Comparison of ENCODE assay signal across 36 mouse cellular contexts in genomic region chr7:14525280-14525679, GRCm38 (mm10). TPM values are rescaled to one million over a fixed set of nuclear protein-coding genes. Genes with fewer than 3 reads are reported as not detected.
DNase-seq lines count a peak whose midpoint lies in the region; ATAC-seq and TF ChIP-seq lines count a peak whose summit lies in the region.
"Had no signal": no experiment of that assay in that cellular context is flagged by ENCODE, and none has a peak within 500 bp of the region (broad histone marks: within the 10 kb centered on the region; RNA-seq: fewer than 3 reads in every experiment).

No protein-coding gene starts in this region.

- no peaks in the 10 kb centered on the region for H3K27me3 ChIP-seq in liver, adult 2 months (ENCODE audit: control insufficient read depth, insufficient read depth, low read length)
- no peaks in the 10 kb centered on the region for H3K27me3 ChIP-seq in liver, embryonic 14.5 days (ENCODE audit: control insufficient read depth, insufficient read depth, low read length)
- H3K27me3 ChIP-seq in liver, postnatal 0 days (ENCODE audit: insufficient read depth, low read length) = no peaks in the 10 kb centered on the region
- H3K27me3 ChIP-seq: CH12.LX; embryonic facial prominence, embryonic 13.5 days; forebrain, embryonic 12.5 days; forebrain, embryonic 15.5 days; hindbrain, embryonic 12.5 days; hindbrain, embryonic 15.5 days; Patski had no signal

- H3K27ac ChIP-seq in liver, adult 2 months (replicated peaks; ENCODE audit: insufficient read depth, low read depth, low read length) = peak overlapping the region; percentile 100
- H3K27ac ChIP-seq in liver, embryonic 14.5 days = no peak overlapping the region
- peak overlapping the region; percentile 84 for H3K27ac ChIP-seq in liver, postnatal 0 days (ENCODE audit: low read depth)
- no peak overlapping the region for H3K27ac ChIP-seq in left cerebral cortex, adult 2 months
- H3K27ac ChIP-seq: embryonic facial prominence, embryonic 10.5 days; embryonic facial prominence, embryonic 13.5 days; forebrain, embryonic 12.5 days; forebrain, embryonic 15.5 days; hindbrain, embryonic 12.5 days; hindbrain, embryonic 15.5 days had no signal

- peak; percentile 83 for ATAC-seq in liver, embryonic 14.5 days (ENCODE audit: insufficient read depth)
- peak; percentile 99 for ATAC-seq in liver, postnatal 0 days
- ATAC-seq: forebrain, embryonic 15.5 days; Patski had no signal

- H3K9me3 ChIP-seq in liver, embryonic 14.5 days (ENCODE audit: control insufficient read depth, low read length) = no peaks in the 10 kb centered on the region
- no peaks in the 10 kb centered on the region for H3K9me3 ChIP-seq in liver, postnatal 0 days (ENCODE audit: low read length)
- H3K9me3 ChIP-seq: G1E had no signal

- peaks cover 4% of the 10 kb centered on the region; the same call in 1 of the 2 replicates for H3K79me2 ChIP-seq in liver, adult 2 months (ENCODE audit: control insufficient read depth, insufficient read depth, low read length)

- no peak for TF ChIP-seq EP300 in liver, embryonic 14.5 days (IDR thresholded peaks at IDR 0.05; ENCODE audit: low read depth)
- TF ChIP-seq EP300 in liver, postnatal 0 days (IDR thresholded peaks at IDR 0.05; ENCODE audit: low read depth) = peak; percentile 88

- H3K36me3 ChIP-seq in liver, adult 2 months (ENCODE audit: control insufficient read depth, insufficient read depth, low read length) = peaks cover 37% of the 10 kb centered on the region
- H3K36me3 ChIP-seq in liver, embryonic 14.5 days (replicated peaks; ENCODE audit: control insufficient read depth, insufficient read depth, low read depth) = no peaks in the 10 kb centered on the region
- no peaks in the 10 kb centered on the region for H3K36me3 ChIP-seq in liver, postnatal 0 days (replicated peaks; ENCODE audit: insufficient read depth, low read length)
- H3K36me3 ChIP-seq: embryonic facial prominence, embryonic 10.5 days; embryonic facial prominence, embryonic 13.5 days; forebrain, embryonic 12.5 days; forebrain, embryonic 15.5 days; G1E; hindbrain, embryonic 12.5 days; hindbrain, embryonic 15.5 days had no signal

- 9% methylated on average over 1 of the region's 1 CpGs for WGBS in liver, adult 2 months
- 46% methylated on average over 1 of the region's 1 CpGs for WGBS in liver, embryonic 14.5 days (ENCODE audit: insufficient replicate concordance)
- WGBS in liver, postnatal 0 days (ENCODE audit: insufficient replicate concordance) = 36% methylated on average over 1 of the region's 1 CpGs

- intact Hi-C loops in left cerebral cortex, adult 2 months (cut with DNase I) = no loop called here

- no peak overlapping the region for H3K4me3 ChIP-seq in liver, adult 2 months (ENCODE audit: insufficient read depth, low read depth, low read length)
- no peak overlapping the region for H3K4me3 ChIP-seq in liver, embryonic 14.5 days (ENCODE audit: insufficient read depth in 1 of 2, low read depth in 2 of 2, low read length in 2 of 2)
- H3K4me3 ChIP-seq in liver, postnatal 0 days (ENCODE audit: low read depth, low read length) = no peak overlapping the region
- H3K4me3 ChIP-seq in left cerebral cortex, adult 2 months = no peak overlapping the region
- H3K4me3 ChIP-seq: embryonic facial prominence, embryonic 10.5 days; embryonic facial prominence, embryonic 13.5 days; erythroblast, embryonic 14.5 days; forebrain, embryonic 12.5 days; forebrain, embryonic 15.5 days; hindbrain, embryonic 12.5 days; hindbrain, embryonic 15.5 days had no signal

- DNase-seq in liver, adult 2 months (ENCODE audit: extremely low read depth, low read depth, low spot score) = peak; percentile 100
- DNase-seq in liver = no peak
- peak in 2 of 3 experiments; percentile 2 to 9 for DNase-seq in liver, embryonic 14.5 days (ENCODE audit: low read depth in 3 of 3, low spot score in 3 of 3)
- peak; percentile 34 for DNase-seq in liver, postnatal 0 days
- no peak for DNase-seq in gastrocnemius, postnatal 25 days
- DNase-seq in left cerebral cortex, adult 2 months (ENCODE audit: extremely low spot score in 1 of 2, low spot score in 2 of 2) = no peak
- DNase-seq: adrenal gland, postnatal 25 days; B cell, adult 2 months; cerebellum, adult 11-12 months; cerebellum, adult 8-10 months; cerebellum, postnatal 10 days; cerebellum, postnatal 36 days; embryo, embryonic 11 days; gastrocnemius, postnatal 10 days; heart, adult 11 months had no signal

- no peak for TF ChIP-seq POLR2A in liver, adult 2 months (IDR thresholded peaks at IDR 0.05; ENCODE audit: extremely low read depth, insufficient read depth, low read length)

- H3K9ac ChIP-seq in liver, adult 2 months (ENCODE audit: low read depth, low read length) = peak overlapping the region; percentile 47
- H3K9ac ChIP-seq in liver, embryonic 14.5 days (replicated peaks) = no peak overlapping the region
- H3K9ac ChIP-seq in liver, postnatal 0 days (replicated peaks) = no peak overlapping the region
- H3K9ac ChIP-seq: embryonic facial prominence, embryonic 13.5 days; forebrain, embryonic 12.5 days; forebrain, embryonic 15.5 days; hindbrain, embryonic 12.5 days; hindbrain, embryonic 15.5 days had no signal

- H3K4me2 ChIP-seq in liver, embryonic 14.5 days (ENCODE audit: low read depth) = no peak overlapping the region
- H3K4me2 ChIP-seq in liver, postnatal 0 days (ENCODE audit: low read depth, low read length) = no peak overlapping the region
- H3K4me2 ChIP-seq: embryonic facial prominence, embryonic 13.5 days; forebrain, embryonic 12.5 days; forebrain, embryonic 15.5 days; heart, embryonic 11.5 days; hindbrain, embryonic 12.5 days; hindbrain, embryonic 15.5 days had no signal

- H3K4me1 ChIP-seq in liver, adult 2 months (ENCODE audit: control insufficient read depth, insufficient read depth, low read length) = peaks cover 35% of the 10 kb centered on the region
- no peaks in the 10 kb centered on the region; a peak in 1 of 4 replicates for H3K4me1 ChIP-seq in liver, embryonic 14.5 days (replicated peaks; ENCODE audit: control insufficient read depth in 2 of 2, insufficient read depth in 2 of 2, low read length in 1 of 2)
- H3K4me1 ChIP-seq in liver, postnatal 0 days (ENCODE audit: insufficient read depth) = no peaks in the 10 kb centered on the region
- H3K4me1 ChIP-seq: embryonic facial prominence, embryonic 10.5 days; embryonic facial prominence, embryonic 13.5 days; forebrain, embryonic 12.5 days; forebrain, embryonic 15.5 days; hindbrain, embryonic 12.5 days; hindbrain, embryonic 15.5 days had no signal

- no peak for TF ChIP-seq CTCF in liver, adult 2 months (IDR thresholded peaks at IDR 0.05; ENCODE audit: low read depth, low read length)
- no peak for TF ChIP-seq CTCF in liver, embryonic 14.5 days (IDR thresholded peaks at IDR 0.05; ENCODE audit: low read depth)
- no peak for TF ChIP-seq CTCF in liver, postnatal 0 days (IDR thresholded peaks at IDR 0.05; ENCODE audit: low read depth)
- no peak for TF ChIP-seq CTCF in left cerebral cortex, adult 2 months (IDR thresholded peaks at IDR 0.05)

RNA-seq across cellular contexts. Expression of gene Sult2a7, which starts 31.2 kb away (rescaled TPM):
- total RNA-seq in liver, adult 2 months (2014; rRNA removed) = 3.1 and 25.4 TPM in 2 replicates
- 0.70 and 6.6 TPM in 2 replicates for polyA plus RNA-seq in liver, adult 2 months (2012; rRNA removed)
- polyA plus RNA-seq in liver, embryonic 14.5 days (2012; rRNA removed) = not detected in 2 replicates
- not detected in 2 replicates for polyA plus RNA-seq in liver, embryonic 14.5 days (2014; fragmentation: Nextera tagmentation; extraction: Ambion mirVana)
- not detected in 2 replicates for polyA plus RNA-seq in liver, postnatal 0 days (2015; fragmentation: Nextera tagmentation; extraction: Ambion mirVana)
- not detected for total RNA-seq in gastrocnemius, postnatal 25 days (2021)
- not detected for total RNA-seq in left cerebral cortex, adult 2 months (2021)
- total RNA-seq: adrenal gland, adult 18-20 months; adrenal gland, postnatal 25 days; CH12.LX; G1E; gastrocnemius, adult 18-20 months; gastrocnemius, postnatal 10 days; gastrocnemius, postnatal 4 days; heart, adult 8-10 months; heart, postnatal 25 days; hematopoietic stem cell, adult 5-6 weeks had no signal
- polyA plus RNA-seq: brain, embryonic 14.5 days; cortical plate, adult 2 months; embryonic facial prominence, embryonic 10.5 days; embryonic facial prominence, embryonic 13.5 days; erythroblast, embryonic 14.5 days; forebrain, embryonic 12.5 days; forebrain, embryonic 15.5 days; G1E; heart, embryonic 11.5 days; heart, embryonic 14.5 days; heart, postnatal 0 days; hindbrain, embryonic 12.5 days; hindbrain, embryonic 15.5 days; Patski had no signal

RNA-seq across cellular contexts. Expression of gene Vmn1r90, which starts 38.0 kb away (rescaled TPM):
- total RNA-seq in liver, adult 2 months (2014; rRNA removed) = under 0.01 and 0.09 TPM in 2 replicates
- not detected in 2 replicates for polyA plus RNA-seq in liver, adult 2 months (2012; rRNA removed)
- 0.04 and 0.06 TPM in 2 replicates for polyA plus RNA-seq in liver, embryonic 14.5 days (2012; rRNA removed)
- polyA plus RNA-seq in liver, embryonic 14.5 days (2014; fragmentation: Nextera tagmentation; extraction: Ambion mirVana) = not detected in 2 replicates
- polyA plus RNA-seq in liver, postnatal 0 days (2015; fragmentation: Nextera tagmentation; extraction: Ambion mirVana) = 0.02 TPM in 1 of 2 replicates, not detected in the other
- total RNA-seq in gastrocnemius, postnatal 25 days (2021) = under 1 TPM in 1 of 2 experiments, not detected in 1; 0.11 TPM
- under 1 TPM; 0.14 to 0.16 TPM for total RNA-seq in left cerebral cortex, adult 2 months (2021)
- total RNA-seq: adrenal gland, adult 18-20 months; adrenal gland, postnatal 25 days; CH12.LX; gastrocnemius, adult 18-20 months; hematopoietic stem cell, adult 5-6 weeks had no signal
- polyA plus RNA-seq: erythroblast, embryonic 14.5 days; G1E; Patski had no signal

Comparison
In these comparisons a context has a peak if more than half of its experiments do, and no peak if none do; other contexts are left out.
1. DNase-seq: peak in liver, adult 2 months (single experiment), liver, embryonic 14.5 days (2 of 3) and liver, postnatal 0 days (single experiment); none in liver (single experiment), gastrocnemius, postnatal 25 days (single experiment) and left cerebral cortex, adult 2 months (0 of 2).
2. H3K27ac ChIP-seq: peak in liver, adult 2 months (single experiment) and liver, postnatal 0 days (single experiment); none in liver, embryonic 14.5 days (single experiment) and left cerebral cortex, adult 2 months (single experiment).